Mouse (Mus musculus) erythroid progenitor cell, adult 5-6 weeks (primary cell): Measurements from ENCODE around the gene Neu1. TPM values are rescaled to one million over a fixed set of nuclear protein-coding genes. Genes with fewer than 3 reads are reported as not detected.

Source experiments
- total RNA-seq, 2 experiments: library from RNA; stranded (forward) in 1 of 2; stranded (reverse) in 1 of 2; fragments of 150-400 nt in 1 of 2; fragments of 186-747, 209-891 nt in 1 of 2; gene quantifications; 2 replicates each; pipeline versions ENCODE4 v1.2.3 to v1.2.4; 2015 to 2017; ENCODE audit warnings: low replicate concordance in 2 of 2

Neu1 gene
- total RNA-seq, 2 experiments from 2014 or later = 3.8 to 3.9 TPM

Other genes starting within 250 kb of the Neu1 start
Only the 30 nearest of the 38 such genes appear.
- not detected in 2 replicates for gene Cyp21a1, start 126.7 kb upstream of the Neu1 start, total RNA-seq (2015; ENCODE audit: low replicate concordance)
- not detected in 2 replicates for gene Cyp21a1, start 126.7 kb upstream of the Neu1 start, total RNA-seq (2017; ENCODE audit: low replicate concordance)
- 12.6 and 18.0 TPM in 2 replicates for gene Stk19, start 94.3 kb upstream of the Neu1 start, total RNA-seq (2015; ENCODE audit: low replicate concordance)
- 20.5 and 22.2 TPM in 2 replicates for gene Stk19, start 94.3 kb upstream of the Neu1 start, total RNA-seq (2017; ENCODE audit: low replicate concordance)
- 49.4 and 52.0 TPM in 2 replicates for gene Dxo, start 94.2 kb upstream of the Neu1 start, total RNA-seq (2015; ENCODE audit: low replicate concordance)
- 13.4 and 26.7 TPM in 2 replicates for gene Dxo, start 94.2 kb upstream of the Neu1 start, total RNA-seq (2017; ENCODE audit: low replicate concordance)
- gene Skiv2l, start 81.0 kb upstream of the Neu1 start, total RNA-seq (2015; ENCODE audit: low replicate concordance) = 11.3 and 25.6 TPM in 2 replicates
- gene Skiv2l, start 81.0 kb upstream of the Neu1 start, total RNA-seq (2017; ENCODE audit: low replicate concordance) = 48.5 and 60.0 TPM in 2 replicates
- 31.9 and 52.3 TPM in 2 replicates for gene Nelfe, start 80.9 kb upstream of the Neu1 start, total RNA-seq (2015; ENCODE audit: low replicate concordance)
- gene Nelfe, start 80.9 kb upstream of the Neu1 start, total RNA-seq (2017; ENCODE audit: low replicate concordance) = 18.5 and 30.7 TPM in 2 replicates
- 9.2 TPM in 1 of 2 replicates, not detected in the other for gene Cfb, start 68.7 kb upstream of the Neu1 start, total RNA-seq (2015; ENCODE audit: low replicate concordance)
- gene Cfb, start 68.7 kb upstream of the Neu1 start, total RNA-seq (2017; ENCODE audit: low replicate concordance) = not detected in 2 replicates
- not detected in 2 replicates for gene Zbtb12, start 51.8 kb upstream of the Neu1 start, total RNA-seq (2015; ENCODE audit: low replicate concordance)
- gene Zbtb12, start 51.8 kb upstream of the Neu1 start, total RNA-seq (2017; ENCODE audit: low replicate concordance) = 1.0 TPM in 1 of 2 replicates, not detected in the other
- not detected in 2 replicates for gene Gm20547, start 49.2 kb upstream of the Neu1 start, total RNA-seq (2015; ENCODE audit: low replicate concordance)
- not detected in 2 replicates for gene Gm20547, start 49.2 kb upstream of the Neu1 start, total RNA-seq (2017; ENCODE audit: low replicate concordance)
- 15.5 and 23.5 TPM in 2 replicates for gene C2, start 33.0 kb upstream of the Neu1 start, total RNA-seq (2015; ENCODE audit: low replicate concordance)
- 1.8 TPM in 1 of 2 replicates, not detected in the other for gene C2, start 33.0 kb upstream of the Neu1 start, total RNA-seq (2017; ENCODE audit: low replicate concordance)
- gene Ehmt2, start 32.8 kb upstream of the Neu1 start, total RNA-seq (2015; ENCODE audit: low replicate concordance) = 15.1 and 28.5 TPM in 2 replicates
- gene Ehmt2, start 32.8 kb upstream of the Neu1 start, total RNA-seq (2017; ENCODE audit: low replicate concordance) = 7.0 and 8.3 TPM in 2 replicates
- not detected in 2 replicates for gene Slc44a4, start 16.8 kb upstream of the Neu1 start, total RNA-seq (2015; ENCODE audit: low replicate concordance)
- gene Slc44a4, start 16.8 kb upstream of the Neu1 start, total RNA-seq (2017; ENCODE audit: low replicate concordance) = not detected in 2 replicates
- gene Hspa1b, start 28.0 kb downstream of the Neu1 start, total RNA-seq (2015; ENCODE audit: low replicate concordance) = 2.5 and 4.0 TPM in 2 replicates
- 1.0 and 3.3 TPM in 2 replicates for gene Hspa1b, start 28.0 kb downstream of the Neu1 start, total RNA-seq (2017; ENCODE audit: low replicate concordance)
- not detected in 2 replicates for gene Gm20481, start 38.7 kb downstream of the Neu1 start, total RNA-seq (2015; ENCODE audit: low replicate concordance)
- gene Gm20481, start 38.7 kb downstream of the Neu1 start, total RNA-seq (2017; ENCODE audit: low replicate concordance) = not detected in 2 replicates
- 1.4 TPM in 1 of 2 replicates, not detected in the other for gene Hspa1a, start 40.9 kb downstream of the Neu1 start, total RNA-seq (2015; ENCODE audit: low replicate concordance)
- 0.30 and 4.6 TPM in 2 replicates for gene Hspa1a, start 40.9 kb downstream of the Neu1 start, total RNA-seq (2017; ENCODE audit: low replicate concordance)
- not detected in 2 replicates for gene Hspa1l, start 41.5 kb downstream of the Neu1 start, total RNA-seq (2015; ENCODE audit: low replicate concordance)
- gene Hspa1l, start 41.5 kb downstream of the Neu1 start, total RNA-seq (2017; ENCODE audit: low replicate concordance) = not detected in 2 replicates
- 76.0 and 78.4 TPM in 2 replicates for gene Lsm2, start 50.6 kb downstream of the Neu1 start, total RNA-seq (2015; ENCODE audit: low replicate concordance)
- gene Lsm2, start 50.6 kb downstream of the Neu1 start, total RNA-seq (2017; ENCODE audit: low replicate concordance) = 23.0 and 27.6 TPM in 2 replicates
- gene Vars, start 69.7 kb downstream of the Neu1 start, total RNA-seq (2015; ENCODE audit: low replicate concordance) = 156 and 173 TPM in 2 replicates
- gene Vars, start 69.7 kb downstream of the Neu1 start, total RNA-seq (2017; ENCODE audit: low replicate concordance) = 144 and 198 TPM in 2 replicates
- gene Vwa7, start 85.3 kb downstream of the Neu1 start, total RNA-seq (2015; ENCODE audit: low replicate concordance) = not detected in 2 replicates
- 0.39 and 0.53 TPM in 2 replicates for gene Vwa7, start 85.3 kb downstream of the Neu1 start, total RNA-seq (2017; ENCODE audit: low replicate concordance)
- 1.7 and 10.8 TPM in 2 replicates for gene Sapcd1, start 96.8 kb downstream of the Neu1 start, total RNA-seq (2015; ENCODE audit: low replicate concordance)
- gene Sapcd1, start 96.8 kb downstream of the Neu1 start, total RNA-seq (2017; ENCODE audit: low replicate concordance) = 1.4 TPM in 1 of 2 replicates, not detected in the other
- gene Msh5, start 115.5 kb downstream of the Neu1 start, total RNA-seq (2015; ENCODE audit: low replicate concordance) = 36.9 and 39.6 TPM in 2 replicates
- gene Msh5, start 115.5 kb downstream of the Neu1 start, total RNA-seq (2017; ENCODE audit: low replicate concordance) = 27.3 and 50.9 TPM in 2 replicates
- gene Clic1, start 118.7 kb downstream of the Neu1 start, total RNA-seq (2015; ENCODE audit: low replicate concordance) = 91.0 and 110 TPM in 2 replicates
- gene Clic1, start 118.7 kb downstream of the Neu1 start, total RNA-seq (2017; ENCODE audit: low replicate concordance) = 68.3 and 95.5 TPM in 2 replicates
- gene Ddah2, start 127.8 kb downstream of the Neu1 start, total RNA-seq (2015; ENCODE audit: low replicate concordance) = 2.1 TPM in 1 of 2 replicates, not detected in the other
- 1.5 and 5.6 TPM in 2 replicates for gene Ddah2, start 127.8 kb downstream of the Neu1 start, total RNA-seq (2017; ENCODE audit: low replicate concordance)
- gene Ly6g6c, start 134.1 kb downstream of the Neu1 start, total RNA-seq (2015; ENCODE audit: low replicate concordance) = not detected in 2 replicates
- gene Ly6g6c, start 134.1 kb downstream of the Neu1 start, total RNA-seq (2017; ENCODE audit: low replicate concordance) = not detected in 2 replicates
- 1.1 TPM in 1 of 2 replicates, not detected in the other for gene Mpig6b, start 134.9 kb downstream of the Neu1 start, total RNA-seq (2015; ENCODE audit: low replicate concordance)
- not detected in 2 replicates for gene Mpig6b, start 134.9 kb downstream of the Neu1 start, total RNA-seq (2017; ENCODE audit: low replicate concordance)
- gene Ly6g6e, start 145.6 kb downstream of the Neu1 start, total RNA-seq (2015; ENCODE audit: low replicate concordance) = not detected in 2 replicates
- gene Ly6g6e, start 145.6 kb downstream of the Neu1 start, total RNA-seq (2017; ENCODE audit: low replicate concordance) = not detected in 2 replicates
- not detected in 2 replicates for gene Ly6g6d, start 146.8 kb downstream of the Neu1 start, total RNA-seq (2015; ENCODE audit: low replicate concordance)
- gene Ly6g6d, start 146.8 kb downstream of the Neu1 start, total RNA-seq (2017; ENCODE audit: low replicate concordance) = not detected in 2 replicates
- 3.8 TPM in 1 of 2 replicates, not detected in the other for gene Ly6g6f, start 154.4 kb downstream of the Neu1 start, total RNA-seq (2015; ENCODE audit: low replicate concordance)
- gene Ly6g6f, start 154.4 kb downstream of the Neu1 start, total RNA-seq (2017; ENCODE audit: low replicate concordance) = not detected in 2 replicates
- gene Abhd16a, start 158.0 kb downstream of the Neu1 start, total RNA-seq (2015; ENCODE audit: low replicate concordance) = 98.5 and 106 TPM in 2 replicates
- 84.5 and 97.3 TPM in 2 replicates for gene Abhd16a, start 158.0 kb downstream of the Neu1 start, total RNA-seq (2017; ENCODE audit: low replicate concordance)
- not detected in 2 replicates for gene Ly6g5c, start 177.0 kb downstream of the Neu1 start, total RNA-seq (2015; ENCODE audit: low replicate concordance)
- gene Ly6g5c, start 177.0 kb downstream of the Neu1 start, total RNA-seq (2017; ENCODE audit: low replicate concordance) = not detected in 2 replicates
- gene Ly6g5b, start 184.2 kb downstream of the Neu1 start, total RNA-seq (2015; ENCODE audit: low replicate concordance) = 2.2 and 8.8 TPM in 2 replicates
- not detected in 2 replicates for gene Ly6g5b, start 184.2 kb downstream of the Neu1 start, total RNA-seq (2017; ENCODE audit: low replicate concordance)